Mouse (Mus musculus): Measurements from ENCODE around the gene Prpsap1.

GRCm38 (mm10) chr11:116505573-116505972 is 11.6 kb upstream of the Prpsap1 start:
- TF ChIP-seq POLR2A (IDR thresholded peaks at IDR 0.05; ENCODE audit: borderline replicate concordance, insufficient read depth, low read length) (no peak), CTCF (IDR thresholded peaks at IDR 0.05; ENCODE audit: borderline replicate concordance, insufficient read depth, low read depth, low read length) (no peak)
